Mouse (Mus musculus): ENCODE measurements around the gene Ccdc7b.
"Not testable (repeated sequence)": the region's sequence is repeated elsewhere in the genome, so short reads cannot be mapped to it uniquely, and the experiment has no call there.

Ccdc7b gene

GRCm38 (mm10) chr8:129066834-129067233, at the start of gene Ccdc7b:
Ccdc7b (plus strand) TSS chr8:129067134.
- DNase-seq (ENCODE audit: extremely low spot score, low spot score) = not testable (repeated sequence)

- not testable (repeated sequence) for DNase-seq (ENCODE audit: extremely low spot score, low spot score)
Observed at GRCm38 (mm10) chr8:129065417-129065816, 1.5 kb upstream of the Ccdc7b start, which contains the start of gene Ccdc7a. Ccdc7a (minus strand) TSS chr8:129065517.

GRCm38 (mm10) chr8:129115761-129116160, 48.8 kb downstream of the Ccdc7b start:
- DNase-seq (ENCODE audit: extremely low spot score, low spot score) = not testable (repeated sequence)

- no peak for DNase-seq (ENCODE audit: extremely low spot score, low spot score)
Observed at GRCm38 (mm10) chr8:129131561-129131960, 64.6 kb downstream of the Ccdc7b start, which contains the start of gene Gm10999. Gm10999 (minus strand) TSS chr8:129131661.

- DNase-seq (ENCODE audit: extremely low spot score, low spot score) = no peak
Observed at GRCm38 (mm10) chr8:129133475-129133874, 66.5 kb downstream of the Ccdc7b start.

All from neural tube, embryonic 10.5 days (tissue).